Mouse (Mus musculus) layer of hippocampus, postnatal 25 days (tissue): ENCODE data around the gene Spata1. TPM values are rescaled to one million over a fixed set of nuclear protein-coding genes. Genes with fewer than 3 reads are reported as not detected.

ENCODE experiments used
- DNase-seq, 2 experiments: peaks; one replicate each; pipeline ENCODE4 v3.0.0; 2022; ENCODE audit warnings: mixed read lengths in 2 of 2, low spot score in 1 of 2; ENCODE audit errors: extremely low spot score in 1 of 2
- total RNA-seq, 2 experiments: library from RNA; stranded (reverse); gene quantifications; 2 replicates each; pipeline ENCODE4 v1.2.3; 2021

Gene Spata1
- total RNA-seq = 1 to 10 TPM; 2.3 to 4.0 TPM

- peak; percentile 52 for DNase-seq
Observed at GRCm38 (mm10) chr3:146499431-146500002, at the start of gene Spata1, which contains the start of gene Gng5. Spata1 (minus strand) TSS chr3:146499753. Gng5 (plus strand) TSS chr3:146499807.

GRCm38 (mm10) chr3:146543632-146544031, 44.1 kb upstream of the Spata1 start:
- no peak for DNase-seq

GRCm38 (mm10) chr3:146540521-146541273, 41.1 kb upstream of the Spata1 start:
- no peak for DNase-seq

- no peak for DNase-seq
Observed at GRCm38 (mm10) chr3:146534986-146535385, 35.4 kb upstream of the Spata1 start.

- DNase-seq = no peak
Observed at GRCm38 (mm10) chr3:146528335-146528734, 28.8 kb upstream of the Spata1 start.

- DNase-seq = no peak
Observed at GRCm38 (mm10) chr3:146521652-146522020, 22.1 kb upstream of the Spata1 start.

- DNase-seq = peak; percentile 76
Observed at GRCm38 (mm10) chr3:146520798-146521651, 21.5 kb upstream of the Spata1 start, which contains the start of gene Rpf1. Rpf1 (minus strand) TSS chr3:146521429.

GRCm38 (mm10) chr3:146520226-146520797, 20.8 kb upstream of the Spata1 start:
- no peak for DNase-seq

GRCm38 (mm10) chr3:146506711-146507110, 7.2 kb upstream of the Spata1 start:
- DNase-seq = no peak

- no peak for DNase-seq
Observed at GRCm38 (mm10) chr3:146501601-146502123, 2.1 kb upstream of the Spata1 start.

GRCm38 (mm10) chr3:146500810-146501201, 1.3 kb upstream of the Spata1 start:
- DNase-seq = no peak

- peak in 1 of 2 experiments; percentile 21 for DNase-seq
Observed at GRCm38 (mm10) chr3:146500003-146500809, 653 bp upstream of the Spata1 start.

GRCm38 (mm10) chr3:146498989-146499388, 564 bp downstream of the Spata1 start:
- no peak for DNase-seq

GRCm38 (mm10) chr3:146494941-146495340, 4.6 kb downstream of the Spata1 start:
- no peak for DNase-seq

- DNase-seq = no peak
Observed at GRCm38 (mm10) chr3:146486464-146486863, 13.1 kb downstream of the Spata1 start.

GRCm38 (mm10) chr3:146482044-146482443, 17.5 kb downstream of the Spata1 start:
- no peak for DNase-seq

GRCm38 (mm10) chr3:146474428-146474827, 25.1 kb downstream of the Spata1 start:
- DNase-seq = no peak

- no peak for DNase-seq
Observed at GRCm38 (mm10) chr3:146473741-146474140, 25.8 kb downstream of the Spata1 start.

GRCm38 (mm10) chr3:146472657-146473056, 26.9 kb downstream of the Spata1 start:
- no peak for DNase-seq

GRCm38 (mm10) chr3:146469226-146469625, 30.3 kb downstream of the Spata1 start:
- no peak for DNase-seq
